Mouse (Mus musculus) liver, embryonic 15.5 days (tissue): ENCODE results near the gene Gm45711. TPM values are rescaled to one million over a fixed set of nuclear protein-coding genes. Genes with fewer than 3 reads are reported as not detected.
"Not testable (repeated sequence)": the region's sequence is repeated elsewhere in the genome, so short reads cannot be mapped to it uniquely, and the experiment has no call there.

ENCODE experiments used
- ATAC-seq: fragments of 200-750 bp; cut with Nextera tagmentation; 2 replicates; pipeline ENCODE4 v1.8.0; 2017; ENCODE audit warnings: moderate number of reproducible peaks, mild to moderate bottlenecking, moderate library complexity; ENCODE audit not compliant: insufficient read depth
- H3K27ac ChIP-seq: fragments of 300-500 bp; sonication (generic); replicated peaks from 2 replicates; pipeline ENCODE4 v1.5.1; 2015; ENCODE audit warnings: mild to moderate bottlenecking, inconsistent platforms
- H3K27me3 ChIP-seq: fragments of 300-500 bp; sonication (generic); 2 replicates; pipeline ENCODE4 v1.6.1; 2015; ENCODE audit warnings: mild to moderate bottlenecking, inconsistent platforms
- H3K36me3 ChIP-seq: fragments of 300-500 bp; sonication (generic); replicated peaks from 2 replicates; pipeline ENCODE4 v1.6.1; 2015; ENCODE audit warnings: moderate library complexity, mild to moderate bottlenecking, inconsistent platforms
- H3K4me1 ChIP-seq: fragments of 300-500 bp; sonication (generic); replicated peaks from 2 replicates; pipeline ENCODE4 v1.6.1; 2015; ENCODE audit warnings: inconsistent platforms
- H3K4me2 ChIP-seq: fragments of 300-500 bp; sonication (generic); 2 replicates; pipeline ENCODE4 v1.6.1; 2015; ENCODE audit warnings: moderate library complexity, mild to moderate bottlenecking, inconsistent platforms
- H3K4me3 ChIP-seq: fragments of 300-500 bp; sonication (generic); replicated peaks from 2 replicates; pipeline ENCODE4 v1.5.1; 2015; ENCODE audit warnings: mild to moderate bottlenecking, inconsistent platforms
- H3K9ac ChIP-seq: fragments of 300-500 bp; sonication (generic); 2 replicates; pipeline ENCODE4 v1.6.1; 2015; ENCODE audit warnings: moderate library complexity, mild to moderate bottlenecking, inconsistent platforms
- H3K9me3 ChIP-seq: fragments of 300-500 bp; sonication (generic); replicated peaks from 2 replicates; pipeline ENCODE4 v1.6.1; 2016; ENCODE audit warnings: inconsistent platforms
- WGBS: fragments of 180-500 bp; shearing (Covaris S2); methylation state at CpG from one replicate; pipeline ENCODE4 v1.1.7; 2015; ENCODE audit warnings: mixed read lengths; ENCODE audit not compliant: insufficient replicate concordance; 5-methylcytosine and 5-hydroxymethylcytosine counted together
- polyA plus RNA-seq: library from polyadenylated mRNA; unstranded; fragments of >200 nt; fragmentation: Nextera tagmentation; extraction: Ambion mirVana; gene quantifications from 2 replicates; pipeline ENCODE4 v1.2.1, GENCODE M21; 2015

The Gm45711 gene
- polyA plus RNA-seq, 1 experiment from 2014 or later: not detected

- ATAC-seq, H3K27me3 ChIP-seq, H3K4me3 ChIP-seq, H3K4me1 ChIP-seq, H3K27ac ChIP-seq, H3K9me3 ChIP-seq, H3K36me3 ChIP-seq, H3K9ac ChIP-seq, H3K4me2 ChIP-seq: not testable (repeated sequence)
- 67% methylated on average over 11 of the region's 11 CpGs for WGBS
Measured at GRCm38 (mm10) chr8:104321267-104321666, 11.4 kb upstream of the Gm45711 start, which contains the start of gene Gm11020. Gm11020 (plus strand) TSS chr8:104321567.

- H3K36me3 ChIP-seq: no peaks in the 10 kb centered on the region
- H3K4me1 ChIP-seq: no peaks in the 10 kb centered on the region
- no peak overlapping the region for H3K9ac ChIP-seq
- no peak overlapping the region for H3K4me3 ChIP-seq
- H3K27me3 ChIP-seq: no peaks in the 10 kb centered on the region
- no peaks in the 10 kb centered on the region for H3K9me3 ChIP-seq
- WGBS: 37% methylated on average over 4 of the region's 4 CpGs
- no peak overlapping the region for H3K27ac ChIP-seq
- ATAC-seq: no peak
- no peak overlapping the region for H3K4me2 ChIP-seq
Measured at GRCm38 (mm10) chr8:104313311-104313710, 3.4 kb upstream of the Gm45711 start.

GRCm38 (mm10) chr8:104312023-104312422 lies 2.1 kb upstream of the Gm45711 start:
- not testable (repeated sequence) for H3K4me2 ChIP-seq, H3K36me3 ChIP-seq, H3K9me3 ChIP-seq, H3K4me3 ChIP-seq, H3K27me3 ChIP-seq, H3K9ac ChIP-seq, H3K4me1 ChIP-seq, H3K27ac ChIP-seq, ATAC-seq
- WGBS: 66% methylated on average over 3 of the region's 3 CpGs

GRCm38 (mm10) chr8:104308341-104308740 lies 1.5 kb downstream of the Gm45711 start:
- not testable (repeated sequence) for H3K36me3 ChIP-seq, H3K4me3 ChIP-seq, H3K27ac ChIP-seq, ATAC-seq, H3K9me3 ChIP-seq, H3K4me2 ChIP-seq, H3K27me3 ChIP-seq, H3K9ac ChIP-seq, H3K4me1 ChIP-seq
- WGBS: 32% methylated on average over 6 of the region's 6 CpGs

GRCm38 (mm10) chr8:104304962-104305361 lies 4.9 kb downstream of the Gm45711 start:
- Histone ChIP-seq H3K36me3 (no peaks in the 10 kb centered on the region), H3K4me1 (no peaks in the 10 kb centered on the region), H3K9me3 (no peaks in the 10 kb centered on the region), H3K27ac (no peak overlapping the region), H3K4me2 (no peak overlapping the region), H3K9ac (no peak overlapping the region), H3K27me3 (no peaks in the 10 kb centered on the region), H3K4me3 (no peak overlapping the region)
- WGBS: 65% methylated on average over 11 of the region's 11 CpGs
- ATAC-seq: no peak

- ATAC-seq, H3K9me3 ChIP-seq, H3K4me3 ChIP-seq, H3K4me1 ChIP-seq, H3K9ac ChIP-seq, H3K27ac ChIP-seq, H3K36me3 ChIP-seq, H3K4me2 ChIP-seq, H3K27me3 ChIP-seq: not testable (repeated sequence)
- WGBS: 74% methylated on average over 4 of the region's 4 CpGs
Measured at GRCm38 (mm10) chr8:104302536-104302935, 7.3 kb downstream of the Gm45711 start.

- 39% methylated on average over 3 of the region's 3 CpGs for WGBS
- not testable (repeated sequence) for H3K9ac ChIP-seq, H3K4me2 ChIP-seq, H3K4me1 ChIP-seq, H3K27me3 ChIP-seq, ATAC-seq, H3K4me3 ChIP-seq, H3K9me3 ChIP-seq, H3K36me3 ChIP-seq, H3K27ac ChIP-seq
Measured at GRCm38 (mm10) chr8:104301577-104301976, 8.3 kb downstream of the Gm45711 start.

GRCm38 (mm10) chr8:104294396-104294795 lies 15.5 kb downstream of the Gm45711 start:
- Histone ChIP-seq H3K4me1 (no peaks in the 10 kb centered on the region), H3K36me3 (no peaks in the 10 kb centered on the region), H3K4me3 (no peak overlapping the region), H3K9me3 (no peaks in the 10 kb centered on the region), H3K9ac (no peak overlapping the region), H3K27ac (no peak overlapping the region), H3K4me2 (no peak overlapping the region), H3K27me3 (no peaks in the 10 kb centered on the region)
- WGBS: 54% methylated on average over 1 of the region's 1 CpGs
- ATAC-seq: no peak

GRCm38 (mm10) chr8:104293081-104293480 lies 16.8 kb downstream of the Gm45711 start, which contains the start of gene Cmtm2a:
Cmtm2a (minus strand) TSS chr8:104293181.
- not testable (repeated sequence) for H3K4me2 ChIP-seq, H3K27me3 ChIP-seq, H3K36me3 ChIP-seq, H3K9me3 ChIP-seq, H3K9ac ChIP-seq, ATAC-seq, H3K27ac ChIP-seq, H3K4me1 ChIP-seq, H3K4me3 ChIP-seq
- 68% methylated on average over 12 of the region's 12 CpGs for WGBS

- no peaks in the 10 kb centered on the region for H3K27me3 ChIP-seq
- WGBS: 73% methylated on average over 6 of the region's 6 CpGs
- no peak overlapping the region for H3K4me2 ChIP-seq
- H3K9me3 ChIP-seq: no peaks in the 10 kb centered on the region
- peaks cover 6% of the 10 kb centered on the region; the same call in 1 of the 2 replicates for H3K36me3 ChIP-seq
- H3K4me1 ChIP-seq: no peaks in the 10 kb centered on the region
- no peak for ATAC-seq
- H3K9ac ChIP-seq: no peak overlapping the region
- no peak overlapping the region for H3K27ac ChIP-seq
- no peak overlapping the region for H3K4me3 ChIP-seq
Measured at GRCm38 (mm10) chr8:104268937-104269440, 40.9 kb downstream of the Gm45711 start.

GRCm38 (mm10) chr8:104268368-104268767 lies 41.5 kb downstream of the Gm45711 start:
- H3K4me3 ChIP-seq: no peak overlapping the region
- H3K36me3 ChIP-seq: peaks cover 8% of the 10 kb centered on the region
- H3K9me3 ChIP-seq: no peaks in the 10 kb centered on the region
- H3K27ac ChIP-seq: no peak overlapping the region
- H3K4me1 ChIP-seq: no peaks in the 10 kb centered on the region
- no peaks in the 10 kb centered on the region for H3K27me3 ChIP-seq
- H3K9ac ChIP-seq: no peak overlapping the region
- H3K4me2 ChIP-seq: no peak overlapping the region
- no peak for ATAC-seq

GRCm38 (mm10) chr8:104264271-104264935 lies 45.5 kb downstream of the Gm45711 start:
- 83% methylated on average over 22 of the region's 22 CpGs for WGBS
- H3K4me1 ChIP-seq, H3K9ac ChIP-seq, H3K9me3 ChIP-seq, H3K27me3 ChIP-seq, H3K4me3 ChIP-seq, ATAC-seq, H3K4me2 ChIP-seq, H3K27ac ChIP-seq: not testable (repeated sequence)
- peaks cover 13% of the 10 kb centered on the region for H3K36me3 ChIP-seq
